In the genomic region with DNA sequence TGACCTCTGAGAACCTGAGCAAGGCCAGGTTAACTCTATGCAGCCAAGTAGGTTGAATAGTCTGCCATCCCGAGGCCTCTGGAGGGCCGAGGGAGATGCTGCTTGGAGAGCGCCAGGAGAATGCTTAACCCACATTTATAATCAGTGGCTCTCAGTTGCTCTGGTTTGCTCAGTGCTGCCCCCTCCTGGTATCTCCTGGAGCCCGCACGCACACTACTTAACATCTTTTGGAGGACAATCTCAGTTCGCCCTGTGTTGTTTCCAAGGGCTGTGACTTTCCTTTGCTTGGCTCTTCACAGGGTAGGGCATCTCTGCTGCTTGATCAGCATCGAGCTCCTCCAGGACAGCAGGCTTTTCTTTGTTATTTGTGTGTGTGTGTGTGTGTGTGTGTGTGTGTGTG, we compare ENCODE assay signal across 8 mouse cellular contexts. TPM values are rescaled to one million over a fixed set of nuclear protein-coding genes. Genes with fewer than 3 reads are reported as not detected.
DNase-seq lines count a peak whose midpoint lies in the region; ATAC-seq lines count a peak whose summit lies in the region.

No protein-coding gene starts in this region.

- no peaks in the 10 kb centered on the region for H3K9me3 ChIP-seq in neural tube, embryonic 15.5 days (replicated peaks)
- H3K9me3 ChIP-seq in lung, embryonic 16.5 days (ENCODE audit: control insufficient read depth, low read length): no peaks in the 10 kb centered on the region

- no peak overlapping the region for H3K4me3 ChIP-seq in neural tube, embryonic 15.5 days (replicated peaks)
- no peak overlapping the region for H3K4me3 ChIP-seq in lung, embryonic 16.5 days (ENCODE audit: low read length)

- WGBS in neural tube, embryonic 15.5 days: 65% methylated on average over 7 of the region's 7 CpGs
- 78% methylated on average over 7 of the region's 7 CpGs for WGBS in lung, embryonic 16.5 days

- no peak overlapping the region for H3K27ac ChIP-seq in neural tube, embryonic 15.5 days (replicated peaks)
- no peak overlapping the region for H3K27ac ChIP-seq in lung, embryonic 16.5 days (ENCODE audit: low read length)

- DNase-seq in gastrocnemius, postnatal 10 days: peak; percentile 40
- no peak for DNase-seq in gastrocnemius, postnatal 25 days
- peak; percentile 53 for DNase-seq in neural tube, embryonic 10.5 days (ENCODE audit: extremely low spot score, low spot score)
- peak; percentile 38 for DNase-seq in c-Kit-positive CD71-positive TER-119-negative erythroid progenitor cells, embryonic 14.5 days (ENCODE audit: low read depth)
- peak; percentile 21 to 26 for DNase-seq in thymus, postnatal 36 days

- H3K4me2 ChIP-seq in neural tube, embryonic 15.5 days: no peak overlapping the region
- H3K4me2 ChIP-seq in lung, embryonic 16.5 days (ENCODE audit: low read depth, low read length): no peak overlapping the region

- H3K36me3 ChIP-seq in neural tube, embryonic 15.5 days: no peaks in the 10 kb centered on the region
- H3K36me3 ChIP-seq in lung, embryonic 16.5 days (ENCODE audit: control insufficient read depth, insufficient read depth, low read length): no peaks in the 10 kb centered on the region

- no peak overlapping the region for H3K9ac ChIP-seq in neural tube, embryonic 15.5 days (replicated peaks)
- H3K9ac ChIP-seq in lung, embryonic 16.5 days (ENCODE audit: low read length): no peak overlapping the region

- no peaks in the 10 kb centered on the region for H3K27me3 ChIP-seq in neural tube, embryonic 15.5 days (replicated peaks)
- no peaks in the 10 kb centered on the region for H3K27me3 ChIP-seq in lung, embryonic 16.5 days (ENCODE audit: control insufficient read depth, insufficient read depth, low read depth, low read length)

- H3K4me1 ChIP-seq in neural tube, embryonic 15.5 days: peaks cover 15% of the 10 kb centered on the region
- H3K4me1 ChIP-seq in lung, embryonic 16.5 days (replicated peaks; ENCODE audit: control insufficient read depth, insufficient read depth, low read length): peaks cover 6% of the 10 kb centered on the region

- ATAC-seq in neural tube, embryonic 15.5 days (ENCODE audit: low FRiP score): no peak
- peak; percentile 11; the same call in 1 of the 2 replicates for ATAC-seq in lung, embryonic 16.5 days (ENCODE audit: low read depth)
- ATAC-seq in activated CD4-positive, CD25-positive, alpha-beta regulatory T cell, adult 4 months: no peak

RNA-seq across cellular contexts. Expression of gene Ltbp1, which starts 12.1 kb away (rescaled TPM):
- 10 to 100 TPM; 24.6 to 29.1 TPM for total RNA-seq in gastrocnemius, postnatal 10 days (2021)
- 10 to 100 TPM; 10.2 to 11.1 TPM for total RNA-seq in gastrocnemius, postnatal 25 days (2021)
- 3.6 and 6.0 TPM in 2 replicates for polyA plus RNA-seq in neural tube, embryonic 15.5 days (2015; fragmentation: Nextera tagmentation; extraction: Ambion mirVana)
- 24.2 and 24.4 TPM in 2 replicates for polyA plus RNA-seq in lung, embryonic 16.5 days (2015; fragmentation: Nextera tagmentation; extraction: Ambion mirVana)
- under 1 TPM in 1 of 2 experiments, not detected in 1; 0.15 TPM for polyA plus RNA-seq in activated CD4-positive, CD25-positive, alpha-beta regulatory T cell, adult 4 months (2017; shearing (Covaris generic))
